Mouse (Mus musculus): ENCODE measurements around the gene H2afz. TPM values are rescaled to one million over a fixed set of nuclear protein-coding genes. Genes with fewer than 3 reads are reported as not detected.
A peak's percentile ranks its signal among the peaks of the same experiment; 100 is the strongest.

Gene H2afz
- total and polyA plus RNA-seq, 3 experiments = 1,006 to 3,472 (median 1,732) TPM

GRCm38 (mm10) chr3:137846552-137846951 is 17.7 kb upstream of the H2afz start (continued):
- TF ChIP-seq MAX (IDR thresholded peaks at IDR 0.05; ENCODE audit: low read length) (no peak), GATA1 (IDR thresholded peaks at IDR 0.05; ENCODE audit: low read depth, low read length) (no peak), ELF1 (IDR thresholded peaks at IDR 0.05; ENCODE audit: low read depth, low read length) (no peak), KAT2A (conservative IDR thresholded peaks at IDR 0.05; ENCODE audit: low read depth, low read length) (no peak), POLR2AphosphoS2 (IDR thresholded peaks at IDR 0.05; ENCODE audit: low read length) (no peak), GABPA (IDR thresholded peaks at IDR 0.05; ENCODE audit: low read depth, low read length) (no peak), CTCF (IDR thresholded peaks at IDR 0.05 in 2 of 3, conservative IDR thresholded peaks at IDR 0.05 in 1 of 3; ENCODE audit: control insufficient read depth in 1 of 3, insufficient read depth in 1 of 3, low read depth in 2 of 3, low read length in 3 of 3, poor library complexity in 1 of 3, severe bottlenecking in 1 of 3) (no peak), SMC3 (IDR thresholded peaks at IDR 0.05; ENCODE audit: low read depth, low read length) (no peak), SIN3A (IDR thresholded peaks at IDR 0.05; ENCODE audit: low read length) (no peak), MAFK (IDR thresholded peaks at IDR 0.05; ENCODE audit: borderline replicate concordance, low read depth, low read length) (no peak), USF1 (IDR thresholded peaks at IDR 0.05; ENCODE audit: low read depth, low read length) (no peak), BHLHE40 (IDR thresholded peaks at IDR 0.05; ENCODE audit: borderline replicate concordance, low read depth, low read length) (no peak), CHD1 (IDR thresholded peaks at IDR 0.05; ENCODE audit: low read depth, low read length) (no peak), NELFE (IDR thresholded peaks at IDR 0.05; ENCODE audit: low read depth, low read length) (no peak), TCF12 (IDR thresholded peaks at IDR 0.05; ENCODE audit: low read depth, low read length) (no peak), MEF2A (IDR thresholded peaks at IDR 0.05; ENCODE audit: extremely low read depth, insufficient replicate concordance, low read depth, low read length, poor library complexity, severe bottlenecking) (no peak), NRF1 (IDR thresholded peaks at IDR 0.05; ENCODE audit: insufficient read depth, low read depth, low read length, poor library complexity, severe bottlenecking) (no peak), UBTF (IDR thresholded peaks at IDR 0.05; ENCODE audit: borderline replicate concordance, insufficient read depth, low read depth, low read length) (no peak), RCOR1 (IDR thresholded peaks at IDR 0.05; ENCODE audit: low read depth, low read length) (peak; percentile 12; the same call in 1 of the 2 replicates), ZC3H11A (IDR thresholded peaks at IDR 0.05; ENCODE audit: low read depth, low read length) (no peak), RAD21 (IDR thresholded peaks at IDR 0.05; ENCODE audit: low read depth, low read length) (no peak), POLR2A (IDR thresholded peaks at IDR 0.05; ENCODE audit: control insufficient read depth in 1 of 2, insufficient read depth in 1 of 2, low read depth in 1 of 2, low read length in 2 of 2, poor library complexity in 1 of 2) (no peak), ZKSCAN1 (IDR thresholded peaks at IDR 0.05; ENCODE audit: low read depth, low read length) (no peak)

- Histone ChIP-seq H3K36me3 (ENCODE audit: control insufficient read depth in 1 of 2, insufficient read depth in 2 of 2, low read length in 2 of 2) (peaks cover 0 to 10% of the 10 kb centered on the region in 2 experiments; a peak in 2 of 4 replicates), H3K79me2 (ENCODE audit: control insufficient read depth, insufficient read depth, low read length, poor library complexity) (no peaks in the 10 kb centered on the region), H3K4me1 (ENCODE audit: control insufficient read depth in 1 of 2, insufficient read depth in 2 of 2, low read length in 2 of 2) (peaks cover 2 to 10% of the 10 kb centered on the region in 2 experiments), H3K9me3 (replicated peaks; ENCODE audit: insufficient read depth, low read length) (no peaks in the 10 kb centered on the region), H3K4me3 (ENCODE audit: control insufficient read depth in 1 of 2, insufficient read depth in 1 of 2, low read depth in 2 of 2, low read length in 2 of 2) (peak overlapping the region in 1 of 2 experiments; percentile 4; a peak in 1 of 4 replicates), H3K9ac (ENCODE audit: control insufficient read depth, low read depth, low read length, poor library complexity, severe bottlenecking) (peak overlapping the region; percentile 24; the same call in 1 of the 2 replicates), H3K27ac (ENCODE audit: control insufficient read depth, low read depth, low read length) (peak overlapping the region; percentile 37; the same call in 1 of the 2 replicates), H3K27me3 (ENCODE audit: control insufficient read depth in 1 of 2, insufficient read depth in 2 of 2, low read length in 2 of 2) (no peaks in the 10 kb centered on the region)
- peak; percentile 71 for DNase-seq (ENCODE audit: low read depth, low spot score)
- TF ChIP-seq GATA1 (IDR thresholded peaks at IDR 0.05; ENCODE audit: low read depth, low read length) = no peak
- TF ChIP-seq ZNF384 (IDR thresholded peaks at IDR 0.05; ENCODE audit: low read depth, low read length) = no peak
- TF ChIP-seq EP300 (IDR thresholded peaks at IDR 0.05; ENCODE audit: low read depth in 1 of 2, low read length in 2 of 2) = peak in 1 of 2 experiments; percentile 4; a peak in 1 of 4 replicates
- peak; percentile 61; the same call in 1 of the 2 replicates for TF ChIP-seq MXI1 (IDR thresholded peaks at IDR 0.05; ENCODE audit: low read depth, low read length)
- peak; percentile 49; the same call in 1 of the 2 replicates for TF ChIP-seq MYC (IDR thresholded peaks at IDR 0.05; ENCODE audit: low read depth, low read length)
- 0 out of 2 replicates have a peak, but pooled peaks have one; percentile 23 for TF ChIP-seq SIN3A (IDR thresholded peaks at IDR 0.05; ENCODE audit: low read length)
- TF ChIP-seq JUND (IDR thresholded peaks at IDR 0.05; ENCODE audit: low read depth, low read length) = no peak
- TF ChIP-seq UBTF (IDR thresholded peaks at IDR 0.05; ENCODE audit: borderline replicate concordance, insufficient read depth, low read depth, low read length) = no peak
- TF ChIP-seq TBP (IDR thresholded peaks at IDR 0.05; ENCODE audit: low read depth, low read length) = no peak
- 0 out of 2 replicates have a peak, but pooled peaks have one; percentile 8 for TF ChIP-seq ETS1 (IDR thresholded peaks at IDR 0.05; ENCODE audit: low read depth, low read length)
- TF ChIP-seq ZC3H11A (IDR thresholded peaks at IDR 0.05; ENCODE audit: low read depth, low read length) = no peak
- TF ChIP-seq E2F4 (IDR thresholded peaks at IDR 0.05; ENCODE audit: borderline replicate concordance, low read depth, low read length) = no peak
- TF ChIP-seq ZMIZ1 (IDR thresholded peaks at IDR 0.05; ENCODE audit: low read depth, low read length) = no peak
- TF ChIP-seq USF2 (IDR thresholded peaks at IDR 0.05; ENCODE audit: borderline replicate concordance in 1 of 2, insufficient read depth in 1 of 2, low read depth in 1 of 2, low read length in 2 of 2) = no peak
- peak; percentile 77; the same call in 1 of the 2 replicates for TF ChIP-seq MAX (IDR thresholded peaks at IDR 0.05; ENCODE audit: low read length)
- peak; percentile 86 for TF ChIP-seq BHLHE40 (IDR thresholded peaks at IDR 0.05; ENCODE audit: borderline replicate concordance, low read depth, low read length)
- TF ChIP-seq ZKSCAN1 (IDR thresholded peaks at IDR 0.05; ENCODE audit: low read depth, low read length) = no peak
- TF ChIP-seq USF1 (IDR thresholded peaks at IDR 0.05; ENCODE audit: low read depth, low read length) = 0 out of 2 replicates have a peak, but pooled peaks have one; percentile 64
- no peak for TF ChIP-seq MEF2A (IDR thresholded peaks at IDR 0.05; ENCODE audit: extremely low read depth, insufficient replicate concordance, low read depth, low read length, poor library complexity, severe bottlenecking)
Observed at GRCm38 (mm10) chr3:137848354-137848753, 15.9 kb upstream of the H2afz start.
